Mouse (Mus musculus): ENCODE results near the gene Retreg3.

Gene Retreg3

GRCm38 (mm10) chr11:101112186-101112585 is 7.5 kb downstream of the Retreg3 start:
- DNase-seq, result no peak

- DNase-seq, result no peak
These were observed 8.5 kb downstream of the Retreg3 start for GRCm38 (mm10) chr11:101111178-101111577.

- DNase-seq, result no peak
These were observed 9.0 kb downstream of the Retreg3 start for GRCm38 (mm10) chr11:101110708-101111107.

DNA sequence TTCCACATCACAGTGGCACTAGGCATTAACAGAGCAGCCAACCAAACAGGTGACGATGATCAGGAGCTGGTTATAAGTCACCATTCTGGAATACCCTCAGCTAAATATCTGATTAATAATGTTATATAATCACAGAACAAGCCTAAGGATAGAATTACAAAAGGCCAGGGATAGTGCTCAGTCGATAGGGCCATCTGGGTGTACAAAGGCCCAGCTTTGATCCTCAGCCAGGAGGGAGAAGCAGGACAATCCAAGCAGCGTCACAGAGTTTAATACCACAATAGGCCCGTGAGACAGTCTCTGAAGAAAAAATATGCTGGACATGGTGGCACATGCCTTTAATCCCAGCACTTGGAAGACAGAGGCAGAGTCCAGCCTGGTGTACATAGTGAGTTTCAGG is 10.3 kb downstream of the Retreg3 start:
- no peak for DNase-seq

GRCm38 (mm10) chr11:101103011-101103410 is 16.7 kb downstream of the Retreg3 start:
- DNase-seq, result no peak

GRCm38 (mm10) chr11:101098231-101098630 is 21.5 kb downstream of the Retreg3 start:
- DNase-seq, result no peak

GRCm38 (mm10) chr11:101095314-101096024 is 24.2 kb downstream of the Retreg3 start, which contains the start of gene Psmc3ip:
Gene Psmc3ip, minus strand, starts transcription at chr11:101095436.
- peak; percentile 93 for DNase-seq

GRCm38 (mm10) chr11:101094930-101095313 is 24.8 kb downstream of the Retreg3 start:
- no peak for DNase-seq

DNA sequence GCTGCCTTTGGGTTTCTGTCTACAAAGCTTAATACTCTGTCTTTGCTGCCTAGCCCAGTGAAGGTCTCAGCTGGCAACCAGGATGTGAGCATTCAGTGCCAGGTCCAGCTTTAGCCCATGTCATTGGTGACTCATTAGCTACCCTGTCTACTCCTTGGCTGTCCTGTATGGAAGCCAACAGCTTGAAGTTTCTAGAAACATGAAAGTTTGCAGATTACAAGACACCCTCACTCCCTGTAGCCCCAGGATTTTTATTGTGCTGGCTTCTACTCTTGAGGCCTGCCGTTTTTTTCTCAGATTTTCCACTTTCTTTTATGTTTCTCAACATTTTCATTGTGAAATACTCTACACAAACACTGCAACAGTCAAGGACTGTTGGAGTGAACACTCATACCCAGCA is 29.8 kb downstream of the Retreg3 start:
- DNase-seq, result no peak

DNA sequence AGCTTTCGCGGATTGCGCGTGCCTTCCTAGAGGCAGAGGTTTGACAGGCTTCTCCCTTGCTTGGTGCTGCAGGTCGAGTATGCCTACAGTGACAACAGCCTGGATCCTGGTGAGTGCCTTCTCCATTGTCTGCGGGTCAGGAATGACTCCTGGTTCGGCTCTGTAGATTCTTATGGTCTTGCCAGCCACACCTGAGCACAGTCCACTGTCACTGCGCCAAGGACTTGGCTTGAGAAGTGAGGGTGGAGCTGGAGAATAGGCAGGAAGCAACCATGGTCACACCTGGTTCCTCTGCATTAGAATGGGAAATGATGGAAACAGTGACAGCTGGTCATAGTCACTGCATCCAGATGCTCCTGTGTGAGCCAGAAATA is 32.0 kb downstream of the Retreg3 start:
- DNase-seq, result no peak

- DNase-seq, result peak; percentile 88
These were observed 32.7 kb downstream of the Retreg3 start, which contains the start of gene Mlx for GRCm38 (mm10) chr11:101086756-101087681. Gene Mlx, plus strand, starts transcription at chr11:101087277.

- no peak for DNase-seq
These were observed 33.4 kb downstream of the Retreg3 start for GRCm38 (mm10) chr11:101086323-101086674.

GRCm38 (mm10) chr11:101085617-101086322 is 33.9 kb downstream of the Retreg3 start:
- no peak for DNase-seq

DNA sequence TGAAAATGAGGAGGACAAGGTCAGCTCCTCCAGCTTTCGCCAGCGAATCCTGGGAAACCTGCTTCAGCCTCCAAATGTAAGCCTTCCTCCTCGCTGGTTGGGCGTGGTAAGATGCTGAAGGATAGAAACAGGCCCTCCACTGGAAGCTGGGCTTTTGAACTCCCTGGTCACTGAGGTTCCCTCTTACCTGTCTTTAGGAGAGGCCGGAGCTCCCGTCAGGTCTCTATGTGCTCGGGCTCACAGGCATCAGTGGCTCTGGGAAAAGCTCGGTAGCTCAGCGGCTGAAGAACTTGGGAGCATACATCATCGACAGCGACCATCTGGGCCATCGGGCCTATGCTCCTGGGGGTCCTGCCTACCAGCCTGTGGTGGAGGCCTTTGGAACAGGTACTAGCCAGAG is 34.9 kb downstream of the Retreg3 start:
- no peak for DNase-seq

- no peak for DNase-seq
These were observed 35.4 kb downstream of the Retreg3 start for GRCm38 (mm10) chr11:101084246-101084645.

DNA sequence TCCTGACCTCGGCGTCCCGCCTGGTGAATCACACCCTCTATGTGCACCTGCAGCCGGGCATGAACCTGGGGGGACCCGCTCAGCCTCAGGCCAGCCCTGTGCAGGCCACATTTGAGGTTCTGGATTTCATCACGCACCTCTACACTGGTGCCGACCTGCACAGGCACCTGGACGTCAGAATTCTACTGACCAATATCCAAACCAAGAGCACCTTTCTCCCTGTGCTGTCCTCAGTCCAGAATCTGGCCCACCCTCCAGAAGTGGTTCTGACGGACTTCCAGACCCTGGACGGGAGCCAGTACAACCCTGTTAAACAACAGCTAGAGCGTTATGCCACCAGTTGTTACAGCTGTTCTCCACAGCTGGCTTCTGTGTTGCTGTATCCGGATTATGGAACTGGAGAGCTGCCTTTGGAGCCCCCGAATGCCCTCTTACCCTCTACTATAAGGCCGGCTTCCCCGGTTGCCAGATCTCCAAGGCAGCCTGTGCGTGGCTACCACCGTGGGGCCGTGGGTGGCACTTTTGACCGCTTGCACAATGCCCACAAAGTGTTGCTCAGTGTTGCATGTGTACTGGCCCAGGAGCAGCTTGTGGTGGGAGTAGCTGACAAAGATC is 36.5 kb downstream of the Retreg3 start:
- no peak for DNase-seq

DNA sequence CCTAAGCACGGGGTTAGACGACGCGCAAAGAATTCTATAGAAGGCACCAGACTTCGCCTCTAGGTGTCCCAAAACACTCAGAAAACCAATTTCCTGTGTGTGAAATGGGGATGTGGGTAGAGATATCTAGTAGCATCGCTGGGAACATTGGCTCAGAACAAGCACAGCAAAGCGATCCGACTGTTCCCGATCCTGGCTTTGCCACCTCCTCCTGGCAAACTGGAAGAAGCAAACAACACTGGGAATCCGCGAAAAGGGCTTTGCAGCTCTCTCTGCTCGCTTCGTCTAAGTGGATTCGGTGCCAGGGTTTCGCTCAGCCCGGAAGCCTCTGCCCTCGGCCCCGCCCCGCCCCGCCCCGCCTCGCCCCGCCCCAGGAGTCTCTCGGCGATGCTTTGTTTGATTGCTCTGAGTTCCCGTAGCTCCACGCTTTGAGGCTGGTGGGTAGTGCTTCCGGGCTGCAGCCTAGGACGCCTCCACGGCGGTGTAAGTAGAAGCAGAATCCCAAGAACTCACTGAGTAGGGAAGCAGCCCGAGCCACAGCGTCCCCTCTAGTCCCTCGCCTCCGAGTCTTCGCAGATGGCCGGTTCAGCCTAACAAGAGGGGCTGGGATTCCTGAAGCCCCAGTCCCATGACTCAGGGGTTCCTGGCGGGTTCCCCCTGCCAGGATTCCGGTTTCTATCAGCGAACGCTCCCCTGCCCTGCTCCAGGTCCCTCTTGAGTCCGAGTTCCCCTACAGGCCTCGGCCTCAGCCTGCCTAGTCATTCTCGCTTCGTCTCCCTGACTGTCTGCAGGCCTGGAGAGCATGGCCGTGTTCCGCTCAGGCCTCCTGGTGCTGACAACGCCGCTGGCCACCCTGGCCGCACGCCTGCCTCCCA is 37.2 kb downstream of the Retreg3 start, which contains the start of gene Coasy:
TSS of gene Coasy (plus strand) at position 358 of the 875 bp plus-strand sequence.
- DNase-seq, result peak; percentile 85

DNA sequence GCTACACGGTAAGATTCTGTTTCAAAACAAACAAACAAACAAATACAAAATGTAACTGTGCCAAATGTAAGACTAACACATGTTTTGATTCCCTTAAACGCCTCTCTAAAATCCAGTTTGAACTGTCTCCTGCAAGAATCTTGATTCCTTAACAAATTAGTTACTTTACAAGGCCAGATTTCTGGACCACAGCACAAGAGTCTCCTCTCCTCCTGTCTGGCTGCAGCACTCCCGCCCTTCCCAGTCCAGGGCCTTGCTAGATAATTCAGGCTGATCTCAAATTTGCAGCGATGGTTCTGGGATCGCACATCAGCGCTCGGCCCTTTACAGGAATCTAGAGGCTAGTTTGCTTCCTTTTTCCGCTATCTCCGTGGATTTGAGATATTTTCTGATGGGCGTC is 38.0 kb downstream of the Retreg3 start:
- no peak for DNase-seq

DNA sequence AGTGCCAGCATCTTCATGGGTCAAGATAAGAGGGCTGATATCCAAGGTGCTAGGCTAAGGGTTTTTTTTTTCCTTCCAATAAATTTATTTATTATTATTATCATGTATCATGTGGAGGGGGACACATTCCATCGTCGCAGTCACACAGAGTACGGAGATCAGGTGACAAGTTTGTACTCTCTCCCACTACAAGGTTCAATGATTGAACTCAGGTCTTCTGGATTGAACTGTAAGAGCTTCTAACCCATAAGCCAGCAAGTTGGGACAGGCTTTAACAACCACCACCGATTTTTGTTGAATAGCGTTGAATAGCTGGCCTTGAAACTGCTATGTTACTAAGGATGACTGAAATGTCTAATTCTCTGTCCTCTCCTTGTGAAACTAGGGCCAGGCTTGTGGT is 39.3 kb downstream of the Retreg3 start:
- no peak for DNase-seq

DNA sequence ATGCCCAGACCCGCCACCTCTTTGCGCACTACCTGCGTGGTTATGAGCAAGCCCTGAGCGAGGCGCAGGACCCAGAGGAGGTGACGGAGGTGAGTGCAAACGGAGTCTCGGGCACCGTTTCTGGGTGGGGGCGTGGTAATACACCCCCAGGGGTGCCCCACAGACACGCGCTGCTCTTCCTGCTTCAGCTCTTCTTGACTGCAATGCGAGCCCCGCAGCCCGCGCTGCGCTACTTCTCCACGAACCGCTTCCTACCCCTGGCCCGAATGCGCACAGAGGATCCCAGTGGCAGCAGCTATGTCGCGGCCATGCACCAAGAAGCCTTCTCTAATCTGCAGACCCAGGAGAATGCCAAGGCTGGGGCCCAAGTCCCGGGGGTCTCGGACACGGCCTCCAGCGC is 39.9 kb downstream of the Retreg3 start:
- peak; percentile 44 for DNase-seq

DNA sequence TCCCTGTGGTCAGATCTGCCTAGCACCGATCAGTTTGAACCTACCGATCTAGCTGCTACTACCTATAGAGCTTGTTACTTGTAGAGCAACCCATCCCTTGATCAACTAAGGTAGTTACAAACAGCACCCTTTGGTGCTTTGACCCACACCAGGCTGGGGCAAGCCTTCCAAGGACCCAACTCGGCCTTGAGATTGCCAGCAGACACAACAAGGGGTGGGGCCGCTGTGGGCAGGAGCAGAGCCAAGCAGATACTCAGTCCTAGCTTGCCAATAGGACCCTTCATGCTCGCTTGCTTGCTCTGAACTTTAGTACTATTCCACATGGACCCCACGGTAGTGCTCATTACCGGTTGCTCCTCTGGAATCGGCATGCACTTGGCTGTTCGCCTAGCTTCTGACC is 41.6 kb downstream of the Retreg3 start, which contains the start of gene Hsd17b1:
TSS of gene Hsd17b1 (plus strand) at position 291 of the 400 bp plus-strand sequence.
- no peak for DNase-seq
